Mouse (Mus musculus): ENCODE results near the gene Lhfp.
A peak's percentile ranks its signal among the peaks of the same experiment; 100 is the strongest.

- TF ChIP-seq POLR2A (IDR thresholded peaks at IDR 0.05; ENCODE audit: insufficient read length, low read depth) (no peak), MYOG (IDR thresholded peaks at IDR 0.05; ENCODE audit: control insufficient read depth in 1 of 3, insufficient read depth in 1 of 3, insufficient read length in 2 of 3, low read depth in 2 of 3) (no peak), CEBPB (IDR thresholded peaks at IDR 0.05; ENCODE audit: insufficient read depth, poor library complexity, severe bottlenecking) (peak; percentile 55; the same call in 1 of the 2 replicates), POLR2AphosphoS2 (IDR thresholded peaks at IDR 0.05; ENCODE audit: insufficient read length, low read depth) (no peak)
Measured at GRCm38 (mm10) chr3:53109879-53110278, 68.6 kb downstream of the Lhfp start.

All from myocyte (in vitro differentiated cells).